Mouse (Mus musculus) left cerebral cortex, adult 11 months (tissue): Measurements from ENCODE around the gene Prr12.
"Not testable (repeated sequence)": the region's sequence is repeated elsewhere in the genome, so short reads cannot be mapped to it uniquely, and the experiment has no call there.

Experiments used
- DNase-seq: peaks from one replicate; pipeline ENCODE4 v3.0.0; 2022; ENCODE audit warnings: low spot score

Prr12 gene

DNA sequence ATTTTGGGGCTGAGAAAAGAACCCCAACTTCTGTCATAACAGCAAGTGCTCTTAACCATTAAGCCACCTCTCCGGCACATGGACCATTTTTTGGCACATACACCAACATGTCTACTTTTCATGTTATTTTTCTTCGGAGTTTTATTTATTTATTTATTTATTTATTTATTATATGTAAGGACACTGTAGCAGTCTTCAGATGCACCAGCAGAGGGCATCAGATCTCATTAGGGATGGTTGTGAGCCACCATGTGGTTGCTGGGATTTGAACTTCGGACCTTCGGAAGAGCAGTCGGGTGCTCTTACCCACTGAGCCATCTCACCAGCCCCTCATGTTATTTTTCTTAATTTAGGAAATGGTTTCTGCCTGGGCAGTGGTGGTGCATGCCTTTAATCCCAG lies 29.0 kb downstream of the Prr12 start:
- DNase-seq, result not testable (repeated sequence)

DNA sequence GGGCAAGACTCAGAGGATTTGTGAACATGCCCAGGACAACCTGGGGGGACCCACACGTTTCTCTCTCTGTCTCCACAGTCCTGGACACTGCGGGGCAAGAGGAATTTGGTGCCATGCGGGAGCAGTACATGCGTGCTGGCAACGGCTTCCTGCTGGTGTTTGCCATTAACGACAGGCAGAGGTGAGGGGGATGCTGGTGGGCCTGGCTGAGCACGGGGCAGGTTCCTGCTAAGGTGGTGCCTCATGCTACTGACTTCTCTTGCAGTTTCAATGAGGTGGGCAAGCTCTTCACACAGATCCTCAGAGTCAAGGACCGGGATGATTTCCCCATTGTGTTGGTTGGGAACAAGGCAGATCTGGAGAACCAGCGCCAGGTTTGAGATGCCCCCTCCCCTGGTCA lies 32.5 kb downstream of the Prr12 start:
- DNase-seq, result no peak

DNA sequence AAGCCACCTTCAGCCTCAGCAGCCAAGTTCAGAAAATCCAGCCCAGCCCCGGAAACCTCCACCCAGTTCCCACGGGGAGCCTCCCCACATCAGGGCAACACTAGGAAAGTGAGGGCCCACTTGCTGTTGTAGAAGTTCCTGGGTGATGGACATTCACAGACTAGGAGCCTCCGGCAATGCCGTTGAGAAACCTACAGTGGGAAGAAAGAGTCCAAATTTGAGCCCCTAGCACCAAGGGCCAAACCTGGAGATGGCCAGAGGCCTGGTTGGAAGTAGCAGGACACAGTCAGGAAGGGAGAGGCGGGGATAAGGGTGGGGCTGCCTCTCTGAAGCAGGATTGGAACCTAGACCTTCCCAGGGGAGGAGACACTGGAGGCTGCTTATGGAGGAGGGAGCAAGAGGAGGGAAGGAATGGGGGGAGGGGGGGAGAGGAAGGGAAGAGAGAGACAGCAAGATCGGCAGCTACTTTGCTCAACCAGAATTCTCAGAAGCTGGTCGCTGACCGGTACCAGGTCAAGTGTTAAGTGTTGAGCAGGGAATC lies 33.6 kb downstream of the Prr12 start:
- DNase-seq, result no peak

GRCm38 (mm10) chr7:45017242-45018061 lies 35.2 kb downstream of the Prr12 start, which contains the start of gene Rras:
Rras (plus strand) TSS chr7:45017961.
- peak; percentile 90 for DNase-seq

- DNase-seq, result no peak
These were observed 35.9 kb downstream of the Prr12 start for GRCm38 (mm10) chr7:45016761-45017160.

DNA sequence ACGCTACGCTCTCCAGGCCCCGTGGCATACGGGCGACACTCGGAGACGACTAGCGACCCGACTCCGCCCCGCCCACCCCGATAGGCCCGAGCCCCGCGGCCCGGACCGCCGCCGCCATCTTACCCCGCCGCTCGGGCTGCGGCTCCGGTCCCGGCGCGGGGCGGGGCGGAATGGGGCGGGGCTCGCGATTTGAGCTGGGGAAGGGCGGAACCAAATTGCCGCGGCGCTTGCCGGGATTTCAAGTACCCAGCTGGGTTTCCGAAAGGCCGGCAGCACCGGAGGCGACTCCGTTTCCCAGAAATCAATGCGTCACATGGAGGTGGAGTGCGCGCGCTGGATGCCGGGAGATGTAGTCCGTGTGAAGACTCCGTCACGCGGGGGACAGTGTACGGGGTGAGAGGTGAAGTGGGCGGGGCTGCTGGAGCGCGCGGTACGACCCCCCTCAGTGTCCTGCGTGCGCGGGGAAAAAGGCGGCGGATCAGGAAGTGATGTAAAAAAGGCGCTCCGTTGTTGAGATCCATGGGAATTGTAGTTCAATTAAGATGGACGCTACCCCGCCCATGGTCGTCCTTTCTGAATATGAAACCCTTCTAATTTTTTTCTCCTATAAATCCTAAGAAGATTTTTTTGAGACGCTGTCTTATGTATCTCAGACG lies 36.6 kb downstream of the Prr12 start, which contains the start of gene Scaf1:
Scaf1 (minus strand) TSS at position 407 of the 656 bp plus-strand sequence.
- DNase-seq, result peak; percentile 100

DNA sequence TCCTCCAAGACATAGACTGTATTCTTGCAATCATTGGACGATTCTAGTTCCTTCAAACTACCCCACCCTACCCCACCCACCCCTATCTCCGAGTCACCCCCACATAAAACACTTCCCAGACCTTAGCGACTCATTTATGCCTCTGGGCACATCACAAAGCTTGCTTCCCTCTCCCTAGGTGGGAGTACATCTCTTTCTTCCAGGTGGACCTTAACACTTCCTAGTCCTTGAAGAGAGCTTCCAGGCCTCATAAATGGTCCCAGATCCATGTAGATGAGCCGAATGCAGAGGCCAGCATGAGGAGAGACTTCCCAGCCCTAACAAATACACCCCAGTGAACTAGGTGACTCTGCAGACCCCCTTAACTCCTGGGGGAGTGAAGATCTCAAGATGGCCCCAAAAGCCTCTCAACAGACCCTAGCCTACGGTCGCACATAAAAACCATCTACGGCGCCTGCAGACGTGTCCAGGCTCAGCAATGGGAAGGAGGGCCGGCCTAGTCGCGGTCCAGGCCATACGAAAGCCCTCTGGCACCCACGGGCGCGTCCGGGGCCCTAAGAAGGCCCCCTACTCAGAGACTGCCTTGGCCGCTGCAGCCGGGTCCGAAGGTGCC lies 37.2 kb downstream of the Prr12 start:
- DNase-seq, result no peak

DNA sequence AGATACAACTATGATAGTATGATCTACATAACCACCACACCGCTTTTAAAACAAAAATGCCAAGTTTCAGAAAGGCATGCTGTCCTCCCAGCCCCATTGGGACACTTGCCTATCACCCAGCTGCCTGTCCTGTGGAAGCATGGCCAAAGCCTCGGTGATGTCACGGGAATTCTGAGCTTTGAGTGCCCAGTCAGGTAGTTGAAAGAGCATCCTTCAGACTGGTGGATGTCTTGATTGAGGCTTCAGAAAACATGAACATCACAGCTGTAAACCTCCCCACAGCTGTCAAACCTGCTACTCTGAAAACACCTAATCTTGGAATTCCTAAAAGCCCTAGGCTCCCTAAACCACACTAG lies 38.6 kb downstream of the Prr12 start:
- DNase-seq, result no peak

- no peak for DNase-seq
These were observed 39.1 kb downstream of the Prr12 start for GRCm38 (mm10) chr7:45013366-45014095.

- DNase-seq, result no peak
These were observed 39.9 kb downstream of the Prr12 start for GRCm38 (mm10) chr7:45012824-45013223.

GRCm38 (mm10) chr7:45012011-45012410 lies 40.7 kb downstream of the Prr12 start:
- no peak for DNase-seq

- no peak for DNase-seq
These were observed 44.3 kb downstream of the Prr12 start for GRCm38 (mm10) chr7:45008411-45008810.

DNA sequence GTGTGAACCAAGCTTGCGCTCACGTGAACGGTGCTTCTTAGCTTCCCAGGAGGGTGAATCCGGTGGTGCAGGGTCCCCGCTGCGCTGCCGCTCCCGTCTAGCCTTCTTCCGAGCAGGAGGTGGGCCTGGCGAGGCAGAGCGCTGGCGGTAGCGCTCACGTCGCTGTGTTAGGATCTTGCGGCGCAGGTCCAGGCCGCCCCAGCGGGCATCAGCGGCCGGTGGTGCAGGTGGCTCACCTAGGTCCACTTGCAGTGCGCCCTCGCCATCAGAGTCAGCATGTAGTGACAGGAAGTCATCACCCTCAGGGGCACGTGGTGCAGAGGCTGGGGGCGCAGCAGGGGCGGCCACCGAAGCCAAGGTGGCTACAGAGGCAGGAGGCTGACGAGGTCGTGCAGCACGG lies 44.8 kb downstream of the Prr12 start:
- no peak for DNase-seq

- no peak for DNase-seq
These were observed 45.5 kb downstream of the Prr12 start for GRCm38 (mm10) chr7:45007141-45007540.

DNA sequence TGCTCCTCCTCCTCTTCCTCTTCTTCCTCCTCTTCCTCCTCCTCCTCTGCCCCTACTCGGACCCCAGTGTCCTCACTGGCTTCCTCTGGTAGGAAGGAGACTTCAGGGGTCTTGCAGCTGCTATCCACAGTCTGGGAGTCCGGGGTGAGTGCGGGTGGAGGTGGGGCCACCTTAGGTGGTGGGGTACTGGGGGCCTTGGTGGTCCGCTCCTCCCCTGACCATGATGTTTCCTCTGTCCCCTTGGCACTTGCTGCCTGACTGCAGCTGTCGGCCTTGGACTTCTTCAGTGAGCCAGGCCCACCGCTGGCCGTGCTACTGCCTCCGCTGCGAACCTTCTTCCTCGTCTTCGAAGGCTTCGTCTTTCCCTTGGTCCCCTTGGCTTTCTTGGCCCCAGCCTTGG lies 46.2 kb downstream of the Prr12 start:
- DNase-seq, result no peak

DNA sequence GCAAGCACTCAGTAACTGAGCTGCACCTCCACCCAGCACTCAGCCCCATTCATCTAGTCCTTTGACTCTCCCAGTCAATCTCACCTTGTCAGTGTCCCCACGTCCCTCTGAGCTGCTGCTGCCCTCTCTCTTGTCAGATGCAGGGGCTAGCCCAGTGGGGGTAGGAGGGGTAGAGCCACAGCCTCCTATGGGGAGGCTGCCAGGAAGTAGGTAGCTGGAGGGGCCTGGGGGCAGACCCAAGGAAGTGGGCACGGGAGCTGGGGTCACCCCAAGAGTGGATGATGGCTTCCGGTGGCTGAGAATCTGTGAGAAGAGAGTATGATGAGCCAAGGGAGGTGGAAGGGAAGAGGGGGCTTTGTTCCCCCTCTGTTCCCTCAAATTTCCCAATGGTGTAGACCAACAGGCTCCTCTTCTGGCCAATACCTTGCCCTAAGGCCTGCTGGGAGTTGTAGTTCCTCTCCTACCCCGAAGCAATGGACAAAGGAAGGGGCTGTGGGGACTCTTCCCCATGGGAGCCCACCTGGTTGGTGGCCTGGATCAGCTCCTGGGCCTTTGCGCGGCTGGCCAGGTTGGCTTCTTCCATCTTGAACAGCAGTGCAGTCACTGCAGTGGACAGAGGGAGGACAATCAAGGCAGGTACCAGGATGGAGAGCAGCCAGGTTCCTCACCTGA lies 47.2 kb downstream of the Prr12 start:
- DNase-seq, result no peak

DNA sequence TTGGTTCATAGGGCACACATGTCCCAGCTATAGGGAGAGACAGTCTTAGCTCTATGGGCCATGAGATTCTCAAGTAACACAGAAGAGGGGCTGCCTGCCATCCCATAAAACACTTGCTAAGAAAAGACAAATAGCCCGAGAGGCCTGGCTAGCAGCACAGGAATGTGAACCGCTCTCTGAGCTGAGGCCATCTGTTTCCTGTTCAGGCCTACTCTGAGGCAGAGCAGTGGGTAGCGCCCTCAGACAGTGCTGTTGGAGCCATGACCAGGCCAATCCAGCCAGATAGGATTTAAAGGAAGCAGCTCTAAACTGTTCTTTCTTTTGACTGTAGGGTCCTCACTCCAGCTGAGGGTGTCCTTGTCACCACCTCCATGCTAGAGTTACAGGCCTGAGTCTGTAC lies 48.1 kb downstream of the Prr12 start:
- no peak for DNase-seq

DNA sequence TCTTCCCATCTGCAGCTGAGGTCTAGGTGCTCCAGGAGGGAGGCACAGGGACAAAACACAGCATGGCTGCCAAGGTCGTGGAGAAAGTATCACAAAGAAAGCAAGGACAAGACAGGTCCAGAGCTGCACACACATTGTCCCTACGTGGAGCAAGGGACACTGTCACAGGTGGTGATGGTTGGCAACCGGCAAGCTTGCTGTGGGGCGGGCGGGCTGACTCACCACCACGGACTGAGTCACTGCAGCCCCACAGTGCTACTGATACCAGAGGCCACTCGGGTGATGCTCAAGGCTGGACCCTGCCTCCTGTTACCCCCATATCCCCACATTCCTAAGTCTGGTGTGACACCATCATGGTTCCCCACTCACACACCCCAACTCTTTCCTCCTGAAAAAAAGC lies 50.2 kb downstream of the Prr12 start:
- no peak for DNase-seq

DNA sequence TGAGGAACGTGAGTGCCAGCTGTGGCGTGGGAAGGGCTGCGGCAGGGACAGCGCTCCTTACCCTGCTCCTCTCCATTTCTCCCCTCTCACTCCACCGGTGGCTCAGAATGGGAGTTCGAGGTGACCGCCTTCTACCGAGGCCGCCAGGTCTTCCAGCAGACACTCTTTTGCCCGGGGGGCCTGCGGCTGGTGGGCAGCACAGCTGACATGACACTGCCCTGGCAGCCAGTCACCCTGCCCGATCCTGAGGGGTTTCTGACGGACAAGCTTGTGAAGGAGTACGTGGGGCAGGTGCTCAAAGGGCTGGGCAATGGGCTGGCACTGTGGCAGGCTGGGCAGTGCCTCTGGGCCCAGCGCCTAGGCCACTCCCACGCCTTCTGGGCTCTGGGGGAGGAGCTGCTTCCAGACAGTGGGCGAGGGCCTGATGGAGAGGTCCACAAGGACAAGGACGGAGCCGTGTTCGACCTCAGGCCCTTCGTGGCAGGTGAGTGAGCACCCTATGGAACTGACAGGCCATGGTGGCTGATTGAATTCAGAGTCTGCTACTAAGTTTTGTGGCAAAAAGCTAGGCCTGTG lies 52.1 kb downstream of the Prr12 start:
- DNase-seq, result no peak

- no peak for DNase-seq
These were observed 52.9 kb downstream of the Prr12 start for GRCm38 (mm10) chr7:44999753-45000152.

DNA sequence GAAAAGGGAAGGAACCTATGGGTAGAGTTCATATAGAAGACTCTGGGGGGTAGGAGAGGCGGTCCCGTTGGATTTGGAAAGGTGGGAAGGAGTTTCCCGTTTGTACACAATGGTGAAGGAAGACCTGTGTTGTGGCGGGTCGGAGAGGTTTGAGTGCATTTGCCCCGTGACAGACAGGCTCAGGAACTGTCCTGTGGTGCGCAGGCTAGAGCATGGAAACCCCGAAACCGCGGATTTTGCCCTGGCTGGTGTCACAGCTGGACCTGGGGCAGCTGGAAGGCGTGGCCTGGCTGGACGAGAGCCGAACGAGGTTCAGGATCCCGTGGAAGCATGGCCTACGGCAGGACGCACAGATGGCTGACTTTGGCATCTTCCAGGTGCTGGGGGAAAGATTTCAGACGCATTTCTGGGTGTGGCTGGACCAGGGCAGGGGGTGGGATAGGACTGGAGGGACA lies 54.2 kb downstream of the Prr12 start, which contains the start of gene Bcl2l12:
Bcl2l12 (minus strand) TSS at position 212 of the 455 bp plus-strand sequence.
- no peak for DNase-seq
